Mouse (Mus musculus): Measurements from ENCODE around the gene Bst2. TPM values are rescaled to one million over a fixed set of nuclear protein-coding genes. Genes with fewer than 3 reads are reported as not detected.

Gene Bst2
- 13.6 and 17.3 TPM in 2 replicates for polyA plus RNA-seq (2012; rRNA removed)

- TF ChIP-seq POLR2A (IDR thresholded peaks at IDR 0.05; ENCODE audit: borderline replicate concordance, insufficient read depth, low read length) (no peak), CTCF (IDR thresholded peaks at IDR 0.05; ENCODE audit: borderline replicate concordance, insufficient read depth, low read depth, low read length) (no peak)
- no peak within 1 kb of the TSS for H3K4me3 ChIP-seq (replicated peaks; ENCODE audit: insufficient read depth, low read depth, low read length)
- no peak within 1 kb of the TSS for H3K27ac ChIP-seq (ENCODE audit: insufficient read depth, low read length)
- no peak for DNase-seq
- H3K4me1 ChIP-seq (ENCODE audit: control insufficient read depth, insufficient read depth, low read length), result no peaks in the 10 kb centered on the region
- 8% methylated on average over 37 of the region's 37 CpGs for WGBS
- no peaks in the 10 kb centered on the region; the same call in 1 of the 2 replicates for H3K27me3 ChIP-seq (ENCODE audit: control insufficient read depth, insufficient read depth, low read length)
These were observed at the start of gene Bst2 for GRCm38 (mm10) chr8:71537028-71537867. TSS of gene Bst2 (minus strand) at chr8:71537456.

- TF ChIP-seq POLR2A (IDR thresholded peaks at IDR 0.05; ENCODE audit: borderline replicate concordance, insufficient read depth, low read length), result no peak
- peak; percentile 54; the same call in 1 of the 2 replicates for TF ChIP-seq CTCF (IDR thresholded peaks at IDR 0.05; ENCODE audit: borderline replicate concordance, insufficient read depth, low read depth, low read length)
These were observed 49.6 kb upstream of the Bst2 start for GRCm38 (mm10) chr8:71586891-71587290.

GRCm38 (mm10) chr8:71580201-71580600 is 42.9 kb upstream of the Bst2 start:
- H3K27ac ChIP-seq (ENCODE audit: insufficient read depth, low read length), result no peak overlapping the region
- TF ChIP-seq POLR2A (IDR thresholded peaks at IDR 0.05; ENCODE audit: borderline replicate concordance, insufficient read depth, low read length) (no peak), CTCF (IDR thresholded peaks at IDR 0.05; ENCODE audit: borderline replicate concordance, insufficient read depth, low read depth, low read length) (no peak)
- H3K27me3 ChIP-seq (ENCODE audit: control insufficient read depth, insufficient read depth, low read length), result no peaks in the 10 kb centered on the region
- peaks cover 11% of the 10 kb centered on the region for H3K4me1 ChIP-seq (ENCODE audit: control insufficient read depth, insufficient read depth, low read length)
- no peak overlapping the region for H3K4me3 ChIP-seq (replicated peaks; ENCODE audit: insufficient read depth, low read depth, low read length)
- 50% methylated on average over 9 of the region's 9 CpGs for WGBS
- DNase-seq, result no peak

More at GRCm38 (mm10) chr8:71586891-71587290, 49.6 kb upstream of the Bst2 start:
- Histone ChIP-seq H3K4me3 (replicated peaks; ENCODE audit: insufficient read depth, low read depth, low read length) (no peak overlapping the region), H3K27me3 (ENCODE audit: control insufficient read depth, insufficient read depth, low read length) (no peaks in the 10 kb centered on the region), H3K4me1 (ENCODE audit: control insufficient read depth, insufficient read depth, low read length) (peaks cover 3% of the 10 kb centered on the region; the same call in 1 of the 2 replicates), H3K27ac (ENCODE audit: insufficient read depth, low read length) (no peak overlapping the region)
- DNase-seq, result peak in 1 of 2 experiments; percentile 37
- 61% methylated on average over 2 of the region's 2 CpGs for WGBS

- WGBS, result 25% methylated on average over 14 of the region's 14 CpGs
- H3K27me3 ChIP-seq (ENCODE audit: control insufficient read depth, insufficient read depth, low read length), result no peaks in the 10 kb centered on the region
- peak in 1 of 2 experiments; percentile 38 for DNase-seq
- H3K4me1 ChIP-seq (ENCODE audit: control insufficient read depth, insufficient read depth, low read length), result peaks cover 13% of the 10 kb centered on the region
- TF ChIP-seq POLR2A (IDR thresholded peaks at IDR 0.05; ENCODE audit: borderline replicate concordance, insufficient read depth, low read length), result no peak
- no peak for TF ChIP-seq CTCF (IDR thresholded peaks at IDR 0.05; ENCODE audit: borderline replicate concordance, insufficient read depth, low read depth, low read length)
- H3K4me3 ChIP-seq (replicated peaks; ENCODE audit: insufficient read depth, low read depth, low read length), result no peak overlapping the region
- H3K27ac ChIP-seq (ENCODE audit: insufficient read depth, low read length), result no peak overlapping the region
These were observed 42.2 kb upstream of the Bst2 start for GRCm38 (mm10) chr8:71579476-71579875.

GRCm38 (mm10) chr8:71579009-71579408 is 41.8 kb upstream of the Bst2 start:
- no peaks in the 10 kb centered on the region for H3K27me3 ChIP-seq (ENCODE audit: control insufficient read depth, insufficient read depth, low read length)
- no peak for TF ChIP-seq POLR2A (IDR thresholded peaks at IDR 0.05; ENCODE audit: borderline replicate concordance, insufficient read depth, low read length)
- no peak for TF ChIP-seq CTCF (IDR thresholded peaks at IDR 0.05; ENCODE audit: borderline replicate concordance, insufficient read depth, low read depth, low read length)
- WGBS, result 62% methylated on average over 1 of the region's 1 CpGs
- peaks cover 17% of the 10 kb centered on the region for H3K4me1 ChIP-seq (ENCODE audit: control insufficient read depth, insufficient read depth, low read length)
- H3K27ac ChIP-seq (ENCODE audit: insufficient read depth, low read length), result no peak overlapping the region
- no peak for DNase-seq
- H3K4me3 ChIP-seq (replicated peaks; ENCODE audit: insufficient read depth, low read depth, low read length), result no peak overlapping the region

GRCm38 (mm10) chr8:71577856-71578387 is 40.7 kb upstream of the Bst2 start:
- TF ChIP-seq CTCF (IDR thresholded peaks at IDR 0.05; ENCODE audit: borderline replicate concordance, insufficient read depth, low read depth, low read length), result no peak
- TF ChIP-seq POLR2A (IDR thresholded peaks at IDR 0.05; ENCODE audit: borderline replicate concordance, insufficient read depth, low read length), result no peak
- WGBS, result 12% methylated on average over 4 of the region's 4 CpGs
- Histone ChIP-seq H3K27ac (ENCODE audit: insufficient read depth, low read length) (no peak overlapping the region), H3K4me3 (replicated peaks; ENCODE audit: insufficient read depth, low read depth, low read length) (no peak overlapping the region), H3K4me1 (ENCODE audit: control insufficient read depth, insufficient read depth, low read length) (peaks cover 17% of the 10 kb centered on the region), H3K27me3 (ENCODE audit: control insufficient read depth, insufficient read depth, low read length) (no peaks in the 10 kb centered on the region)
- peak in 1 of 2 experiments; percentile 45 for DNase-seq

GRCm38 (mm10) chr8:71575020-71575419 is 37.8 kb upstream of the Bst2 start:
- DNase-seq, result no peak
- Histone ChIP-seq H3K27me3 (ENCODE audit: control insufficient read depth, insufficient read depth, low read length) (no peaks in the 10 kb centered on the region), H3K4me3 (replicated peaks; ENCODE audit: insufficient read depth, low read depth, low read length) (no peak overlapping the region), H3K4me1 (ENCODE audit: control insufficient read depth, insufficient read depth, low read length) (peaks cover 21% of the 10 kb centered on the region), H3K27ac (ENCODE audit: insufficient read depth, low read length) (no peak overlapping the region)
- WGBS, result 78% methylated on average over 1 of the region's 1 CpGs
- TF ChIP-seq CTCF (IDR thresholded peaks at IDR 0.05; ENCODE audit: borderline replicate concordance, insufficient read depth, low read depth, low read length), result no peak
- no peak for TF ChIP-seq POLR2A (IDR thresholded peaks at IDR 0.05; ENCODE audit: borderline replicate concordance, insufficient read depth, low read length)
